Mouse (Mus musculus): Measurements from ENCODE around the gene Rptor. TPM values are rescaled to one million over a fixed set of nuclear protein-coding genes. Genes with fewer than 3 reads are reported as not detected.
A peak's percentile ranks its signal among the peaks of the same experiment; 100 is the strongest.

The Rptor gene
- total and polyA plus RNA-seq, 3 experiments, result 19.7 to 32.4 (median 32.1) TPM

DNA sequence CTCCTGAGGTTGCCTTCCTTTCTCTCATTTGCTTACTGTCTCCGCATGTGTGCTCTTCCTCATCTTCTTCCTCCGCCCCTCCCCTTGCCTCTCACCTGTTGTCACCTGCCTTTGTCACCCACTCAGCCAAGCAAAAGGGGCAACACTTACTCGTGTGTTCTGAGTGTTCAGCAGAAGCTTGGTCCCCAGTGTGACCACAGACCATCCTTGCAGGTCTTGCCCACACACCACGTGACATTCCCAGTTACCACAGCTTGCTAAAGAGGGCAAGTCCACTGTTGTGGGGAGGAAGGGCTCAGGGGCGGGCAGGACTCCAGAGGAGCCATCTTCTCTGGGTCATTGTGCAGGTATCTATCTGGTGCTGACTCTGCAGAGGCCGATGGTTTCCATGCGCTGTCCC lies 40.6 kb downstream of the Rptor start:
- H3K4me3 ChIP-seq, result no peak overlapping the region
- no peak overlapping the region for H3K9ac ChIP-seq (ENCODE audit: low read depth, low read length)
- H3K79me2 ChIP-seq (replicated peaks; ENCODE audit: control insufficient read depth, insufficient read depth, low read length), result peaks cover 9% of the 10 kb centered on the region
- H3K27ac ChIP-seq, result no peak overlapping the region
- TF ChIP-seq CTCF (IDR thresholded peaks at IDR 0.05) (no peak), POLR2A (IDR thresholded peaks at IDR 0.05; ENCODE audit: insufficient read depth, low read depth, low read length) (no peak), EP300 (IDR thresholded peaks at IDR 0.05; ENCODE audit: insufficient read depth, low read depth, low read length) (no peak)
- peaks cover 13% of the 10 kb centered on the region for H3K4me1 ChIP-seq (ENCODE audit: control insufficient read depth, insufficient read depth, low read length)
- intact Hi-C loops (cut with DNase I), result no loop called here
- H3K36me3 ChIP-seq (ENCODE audit: control insufficient read depth, insufficient read depth, low read length), result no peaks in the 10 kb centered on the region
- H3K27me3 ChIP-seq (ENCODE audit: control insufficient read depth, insufficient read depth, low read length), result no peaks in the 10 kb centered on the region
- no peak for DNase-seq
- 83% methylated on average over 7 of the region's 7 CpGs for WGBS

DNA sequence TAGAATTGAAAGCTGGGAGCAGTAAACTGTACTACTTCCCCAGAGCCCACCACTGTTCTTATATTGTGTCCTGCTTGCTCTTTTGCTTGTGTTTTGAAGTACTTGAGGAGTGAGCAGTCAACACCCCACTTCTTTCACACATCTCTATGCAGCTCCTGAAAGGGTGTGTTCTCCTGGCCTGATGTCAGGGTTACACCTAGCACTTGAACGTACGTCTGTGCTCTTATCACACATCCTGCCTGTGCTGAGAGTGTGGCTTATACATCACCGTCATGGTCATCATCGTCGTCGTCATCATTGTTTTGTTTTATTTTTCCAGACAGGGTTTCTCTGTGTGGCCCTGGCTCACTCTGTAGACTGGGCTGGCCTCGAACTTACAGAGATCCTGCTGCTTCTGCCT lies 41.4 kb downstream of the Rptor start:
- TF ChIP-seq CTCF (IDR thresholded peaks at IDR 0.05) (no peak), EP300 (IDR thresholded peaks at IDR 0.05; ENCODE audit: insufficient read depth, low read depth, low read length) (no peak), POLR2A (IDR thresholded peaks at IDR 0.05; ENCODE audit: insufficient read depth, low read depth, low read length) (no peak)
- intact Hi-C loops (cut with DNase I), result no loop called here
- H3K9ac ChIP-seq (ENCODE audit: low read depth, low read length), result no peak overlapping the region

DNA sequence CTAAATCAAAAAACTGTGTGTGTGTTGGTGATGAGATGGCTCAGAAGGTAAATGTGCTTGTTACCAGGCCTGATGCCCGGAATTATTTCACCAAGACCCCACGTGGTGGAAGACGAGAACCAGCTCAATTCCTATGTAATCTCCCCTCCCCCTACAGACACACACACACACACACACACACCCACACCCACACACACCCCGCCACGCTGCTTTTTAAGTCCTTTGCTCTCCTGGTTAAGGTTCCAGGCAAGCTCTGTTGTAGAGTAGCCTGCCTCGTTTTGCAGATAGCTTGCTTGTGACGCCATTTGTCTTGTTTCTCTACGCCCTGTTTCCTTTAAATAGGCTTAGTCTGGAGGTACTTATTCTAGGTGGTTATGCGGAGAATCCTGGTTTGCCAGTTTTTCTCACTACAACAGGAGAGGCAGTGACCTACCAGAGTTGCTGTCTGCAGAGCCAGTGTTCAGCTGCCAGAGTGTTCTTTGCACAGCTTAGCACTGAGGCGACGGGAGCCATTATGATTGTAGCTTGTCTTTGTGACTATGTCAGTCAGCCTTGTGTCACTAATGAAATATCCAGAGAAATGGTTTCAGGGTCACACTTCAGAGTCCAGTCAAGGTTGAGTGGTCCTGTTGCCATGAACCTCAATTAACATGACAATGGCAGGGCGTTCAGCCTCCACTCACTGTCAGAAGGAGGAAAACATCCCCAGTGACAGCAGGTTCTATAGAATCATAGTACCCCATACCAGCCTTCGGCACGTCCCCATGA lies 42.1 kb downstream of the Rptor start:
- Histone ChIP-seq H3K27ac (no peak overlapping the region), H3K4me1 (ENCODE audit: control insufficient read depth, insufficient read depth, low read length) (peaks cover 13% of the 10 kb centered on the region), H3K4me3 (no peak overlapping the region), H3K27me3 (ENCODE audit: control insufficient read depth, insufficient read depth, low read length) (no peaks in the 10 kb centered on the region), H3K79me2 (replicated peaks; ENCODE audit: control insufficient read depth, insufficient read depth, low read length) (peaks cover 7% of the 10 kb centered on the region), H3K9ac (ENCODE audit: low read depth, low read length) (no peak overlapping the region), H3K36me3 (ENCODE audit: control insufficient read depth, insufficient read depth, low read length) (no peaks in the 10 kb centered on the region)
- DNase-seq, result no peak
- intact Hi-C loops (cut with DNase I), result no loop called here
- TF ChIP-seq CTCF (IDR thresholded peaks at IDR 0.05), result no peak
- no peak for TF ChIP-seq POLR2A (IDR thresholded peaks at IDR 0.05; ENCODE audit: insufficient read depth, low read depth, low read length)
- no peak for TF ChIP-seq EP300 (IDR thresholded peaks at IDR 0.05; ENCODE audit: insufficient read depth, low read depth, low read length)
- 92% methylated on average over 14 of the region's 14 CpGs for WGBS

More for the DNA sequence above, 41.4 kb downstream of the Rptor start:
- H3K4me3 ChIP-seq, result no peak overlapping the region
- no peaks in the 10 kb centered on the region for H3K36me3 ChIP-seq (ENCODE audit: control insufficient read depth, insufficient read depth, low read length)
- peaks cover 7% of the 10 kb centered on the region for H3K79me2 ChIP-seq (replicated peaks; ENCODE audit: control insufficient read depth, insufficient read depth, low read length)
- no peak for DNase-seq
- no peaks in the 10 kb centered on the region for H3K27me3 ChIP-seq (ENCODE audit: control insufficient read depth, insufficient read depth, low read length)
- peaks cover 13% of the 10 kb centered on the region for H3K4me1 ChIP-seq (ENCODE audit: control insufficient read depth, insufficient read depth, low read length)
- WGBS, result 35% methylated on average over 7 of the region's 7 CpGs
- H3K27ac ChIP-seq, result no peak overlapping the region

DNA sequence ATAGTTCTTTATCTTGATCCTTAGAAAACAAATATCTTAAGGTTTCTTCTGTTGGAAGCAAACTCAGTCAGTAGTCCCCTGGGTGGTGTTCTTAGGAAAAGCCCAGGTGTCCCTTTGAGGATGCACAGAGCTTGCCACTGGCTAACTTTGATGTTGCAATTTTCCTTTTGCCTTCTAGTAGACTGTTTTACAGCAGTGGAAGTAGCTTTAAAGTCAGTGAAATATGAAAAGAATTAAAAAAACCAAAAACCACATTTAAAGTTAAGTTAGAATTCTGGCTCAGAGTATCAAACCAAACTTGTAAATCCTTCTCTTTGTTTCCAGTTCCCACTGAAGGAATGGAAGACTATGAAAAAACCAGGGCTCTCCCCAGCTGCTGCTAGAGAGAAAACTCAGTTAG lies 47.8 kb downstream of the Rptor start:
- intact Hi-C loops (cut with DNase I), result no loop called here
- H3K36me3 ChIP-seq (ENCODE audit: control insufficient read depth, insufficient read depth, low read length), result no peaks in the 10 kb centered on the region

DNA sequence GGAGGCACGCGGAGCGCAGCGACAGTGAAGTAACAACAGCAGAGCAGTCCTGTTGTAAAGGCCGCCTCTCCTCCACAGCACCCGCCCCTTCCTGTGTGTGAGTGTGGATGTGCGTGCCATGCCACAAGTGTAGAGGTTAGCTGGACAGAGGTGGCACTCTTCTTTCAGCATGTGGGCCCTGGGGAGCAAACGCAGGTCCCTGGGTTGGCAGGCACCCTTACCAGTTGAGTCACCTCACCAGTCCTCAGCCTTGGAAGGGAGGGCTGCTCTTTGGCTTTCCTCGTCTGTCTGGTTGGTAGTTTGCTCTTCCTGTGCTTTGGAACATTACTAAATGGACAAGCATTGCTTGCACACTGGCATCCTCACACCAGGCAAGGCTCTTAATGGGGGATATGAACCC lies 50.6 kb downstream of the Rptor start:
- 84% methylated on average over 9 of the region's 9 CpGs for WGBS
- TF ChIP-seq POLR2A (IDR thresholded peaks at IDR 0.05; ENCODE audit: insufficient read depth, low read depth, low read length), result no peak
- TF ChIP-seq EP300 (IDR thresholded peaks at IDR 0.05; ENCODE audit: insufficient read depth, low read depth, low read length), result no peak
- TF ChIP-seq CTCF (IDR thresholded peaks at IDR 0.05), result no peak

More for the DNA sequence above, 47.8 kb downstream of the Rptor start:
- Histone ChIP-seq H3K9ac (ENCODE audit: low read depth, low read length) (no peak overlapping the region), H3K4me1 (ENCODE audit: control insufficient read depth, insufficient read depth, low read length) (peaks cover 3% of the 10 kb centered on the region), H3K27ac (no peak overlapping the region), H3K4me3 (no peak overlapping the region), H3K27me3 (ENCODE audit: control insufficient read depth, insufficient read depth, low read length) (no peaks in the 10 kb centered on the region), H3K79me2 (replicated peaks; ENCODE audit: control insufficient read depth, insufficient read depth, low read length) (peaks cover 5% of the 10 kb centered on the region)
- TF ChIP-seq CTCF (IDR thresholded peaks at IDR 0.05) (no peak), POLR2A (IDR thresholded peaks at IDR 0.05; ENCODE audit: insufficient read depth, low read depth, low read length) (no peak), EP300 (IDR thresholded peaks at IDR 0.05; ENCODE audit: insufficient read depth, low read depth, low read length) (no peak)
- no peak for DNase-seq

DNA sequence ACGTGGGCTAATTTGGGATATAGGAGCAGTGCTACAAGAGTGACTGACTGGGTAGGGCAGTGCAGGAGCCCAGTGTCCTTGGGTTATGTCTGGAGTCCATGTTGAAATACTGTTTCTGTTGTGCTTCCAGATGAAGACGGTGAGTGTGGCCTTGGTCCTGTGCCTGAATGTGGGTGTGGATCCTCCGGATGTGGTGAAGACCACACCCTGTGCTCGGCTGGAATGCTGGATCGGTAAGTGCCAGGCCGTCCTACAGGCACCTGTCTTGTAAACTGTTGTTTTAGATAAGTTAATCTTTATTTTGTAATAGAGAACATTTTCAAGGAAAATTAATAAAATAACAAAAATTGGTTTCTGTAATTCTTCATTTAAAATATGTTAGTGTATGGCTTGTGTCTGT lies 54.8 kb downstream of the Rptor start:
- DNase-seq, result peak in 1 of 2 experiments; percentile 40
- WGBS, result 55% methylated on average over 6 of the region's 6 CpGs
- no peak overlapping the region for H3K4me3 ChIP-seq
- no peaks in the 10 kb centered on the region for H3K27me3 ChIP-seq (ENCODE audit: control insufficient read depth, insufficient read depth, low read length)
- H3K27ac ChIP-seq, result no peak overlapping the region
- H3K4me1 ChIP-seq (ENCODE audit: control insufficient read depth, insufficient read depth, low read length), result peaks cover 4% of the 10 kb centered on the region
- TF ChIP-seq CTCF (IDR thresholded peaks at IDR 0.05), result no peak
- TF ChIP-seq POLR2A (IDR thresholded peaks at IDR 0.05; ENCODE audit: insufficient read depth, low read depth, low read length), result no peak
- TF ChIP-seq EP300 (IDR thresholded peaks at IDR 0.05; ENCODE audit: insufficient read depth, low read depth, low read length), result 0 out of 2 replicates have a peak, but pooled peaks have one; percentile 17
- H3K9ac ChIP-seq (ENCODE audit: low read depth, low read length), result no peak overlapping the region
- H3K79me2 ChIP-seq (replicated peaks; ENCODE audit: control insufficient read depth, insufficient read depth, low read length), result peaks cover 1% of the 10 kb centered on the region; the same call in 1 of the 2 replicates
- H3K36me3 ChIP-seq (ENCODE audit: control insufficient read depth, insufficient read depth, low read length), result no peaks in the 10 kb centered on the region
- intact Hi-C loops (cut with DNase I), result no loop called here

More for the DNA sequence above, 50.6 kb downstream of the Rptor start:
- no peaks in the 10 kb centered on the region for H3K27me3 ChIP-seq (ENCODE audit: control insufficient read depth, insufficient read depth, low read length)
- no peak overlapping the region for H3K27ac ChIP-seq
- peaks cover 4% of the 10 kb centered on the region for H3K4me1 ChIP-seq (ENCODE audit: control insufficient read depth, insufficient read depth, low read length)
- H3K36me3 ChIP-seq (ENCODE audit: control insufficient read depth, insufficient read depth, low read length), result no peaks in the 10 kb centered on the region
- no peak overlapping the region for H3K4me3 ChIP-seq
- intact Hi-C loops (cut with DNase I), result no loop called here
- no peak overlapping the region for H3K9ac ChIP-seq (ENCODE audit: low read depth, low read length)
- peaks cover 1% of the 10 kb centered on the region for H3K79me2 ChIP-seq (replicated peaks; ENCODE audit: control insufficient read depth, insufficient read depth, low read length)
- no peak for DNase-seq

Measured in heart, adult 2 months (tissue).